Mouse (Mus musculus): ENCODE measurements around the gene Trim42. TPM values are rescaled to one million over a fixed set of nuclear protein-coding genes. Genes with fewer than 3 reads are reported as not detected.
A peak's percentile ranks its signal among the peaks of the same experiment; 100 is the strongest.

The Trim42 gene
- total RNA-seq (2015) (not detected in 2 replicates), total RNA-seq (2017) (not detected in 2 replicates)

DNA sequence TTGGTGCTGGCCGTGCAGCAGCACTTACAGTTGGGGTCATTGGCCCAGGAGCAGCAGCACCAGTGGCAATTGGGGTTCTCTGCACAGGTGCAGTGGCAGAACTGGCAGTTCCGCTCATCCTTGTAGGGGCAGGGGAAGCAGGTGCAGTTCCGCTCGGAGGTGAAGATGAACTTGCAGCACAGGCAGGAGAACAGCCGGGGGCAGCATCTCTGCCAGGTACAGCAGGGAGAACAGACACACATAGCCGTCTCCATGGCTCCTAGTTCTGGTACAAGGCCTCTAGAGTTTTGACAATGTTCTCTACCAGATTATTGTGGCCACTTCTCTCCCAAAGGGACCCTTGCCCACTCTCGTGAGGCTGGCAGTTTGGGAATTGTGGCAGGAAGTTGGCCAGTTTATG, at the start of gene Trim42:
TSS of gene Trim42 (minus strand) at position 368 of the 400 bp plus-strand sequence.
- ATAC-seq (replicated peaks; ENCODE audit: poor library complexity) = no peak

DNA sequence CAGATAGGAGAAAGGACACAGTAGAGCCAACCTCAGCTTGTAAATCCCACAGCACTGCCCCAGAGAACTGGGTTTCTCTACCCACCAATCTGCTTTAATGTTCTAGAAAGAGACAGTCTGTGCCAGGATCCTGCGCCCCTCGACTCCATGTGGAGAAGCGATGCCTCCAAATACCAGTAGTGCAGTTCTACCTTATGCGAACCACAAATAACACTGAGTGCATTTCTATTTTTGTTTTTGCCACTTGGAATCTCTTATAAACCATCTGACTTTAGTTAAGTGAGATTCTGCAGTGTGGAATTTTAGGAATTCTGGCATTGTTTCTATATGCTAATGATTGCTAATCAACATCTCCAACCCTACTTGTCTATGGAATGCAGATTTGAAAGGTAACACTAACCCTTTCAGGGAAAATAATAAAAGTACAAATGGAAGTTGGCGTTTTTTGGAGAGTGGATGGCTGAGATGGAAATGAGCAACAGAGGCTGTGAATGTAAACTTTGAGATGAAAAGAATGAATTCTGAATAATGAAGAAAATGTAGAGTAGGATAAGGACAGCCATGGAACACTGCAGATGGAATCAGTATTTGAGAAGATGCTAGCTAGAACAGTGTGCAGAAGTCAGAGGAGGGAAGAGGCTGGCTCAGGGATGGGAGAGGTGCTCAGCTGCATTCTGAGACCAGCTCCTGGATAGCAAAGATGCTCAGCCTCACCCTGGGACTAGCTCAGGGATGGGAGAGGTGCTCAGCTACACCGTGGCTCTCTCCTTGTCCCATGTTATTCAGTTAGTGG, 45.3 kb upstream of the Trim42 start:
- no peak for ATAC-seq (replicated peaks; ENCODE audit: poor library complexity)

DNA sequence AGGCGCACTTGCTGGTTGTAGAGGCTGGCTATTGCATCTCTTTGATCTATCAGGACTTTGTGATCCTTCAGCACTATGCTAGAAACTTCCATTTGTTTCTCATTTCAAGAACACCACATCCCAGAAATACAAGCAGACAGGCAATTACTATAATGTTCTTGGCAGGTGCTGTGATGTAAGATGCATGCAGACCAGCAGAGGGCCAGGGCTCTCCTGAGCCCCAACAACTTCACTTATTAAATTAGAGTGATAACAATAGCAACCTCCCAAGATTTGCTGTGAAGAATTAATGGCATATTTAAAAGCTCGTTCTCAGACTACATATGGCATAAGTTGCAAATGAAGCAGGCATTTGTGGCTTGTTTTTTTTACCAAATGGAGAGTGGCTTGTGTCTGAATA, 38.4 kb upstream of the Trim42 start:
- no peak for ATAC-seq (replicated peaks; ENCODE audit: poor library complexity)

GRCm38 (mm10) chr9:97356441-97356840, 13.3 kb downstream of the Trim42 start:
- no peak for ATAC-seq (replicated peaks; ENCODE audit: poor library complexity)

DNA sequence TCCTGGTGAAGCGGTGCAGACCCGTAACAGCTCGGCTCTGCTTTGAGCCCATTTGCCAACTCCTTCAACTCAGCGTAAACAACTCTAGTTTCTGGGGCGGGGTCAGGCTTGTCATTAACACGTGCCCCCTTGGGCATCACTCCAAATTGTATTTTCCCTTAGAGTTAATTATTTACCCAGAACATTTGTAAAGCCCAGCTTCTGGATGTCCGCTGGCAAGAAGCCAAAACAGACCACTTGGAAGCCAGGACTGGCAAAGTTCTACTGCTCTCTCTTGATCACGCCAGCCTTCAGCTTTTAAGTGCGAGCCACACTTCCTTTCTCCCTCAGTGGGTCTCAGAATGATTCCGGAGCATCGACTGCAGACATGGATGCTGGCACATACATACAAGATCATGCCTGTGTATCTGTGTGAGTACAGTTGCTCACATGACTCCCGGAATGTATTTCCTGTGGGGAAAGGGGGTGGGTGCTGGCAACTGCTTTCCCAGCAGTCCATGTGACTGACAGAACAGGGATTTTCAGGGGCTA, 24.9 kb downstream of the Trim42 start:
- ATAC-seq (replicated peaks; ENCODE audit: poor library complexity) = no peak

DNA sequence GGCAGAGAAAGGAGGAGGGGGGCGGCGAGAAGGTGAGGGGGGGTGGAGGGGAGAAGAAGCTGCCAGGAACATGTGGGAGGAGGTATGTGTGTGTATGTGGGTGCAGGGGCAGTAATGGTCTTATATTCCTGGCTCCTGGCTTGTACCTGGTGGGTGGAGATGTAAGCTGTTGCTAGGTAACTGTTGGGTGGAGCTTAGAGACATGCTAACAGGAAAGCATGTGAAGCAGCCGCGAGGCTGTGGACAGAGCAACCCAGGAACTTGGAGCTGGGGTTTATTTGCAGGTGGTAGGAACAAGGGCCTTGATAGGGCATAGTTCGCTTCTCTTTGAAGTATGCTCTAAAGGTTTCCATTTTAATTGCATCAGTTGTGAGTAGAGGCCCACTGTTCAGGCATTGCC, 28.0 kb downstream of the Trim42 start:
- ATAC-seq (replicated peaks; ENCODE audit: poor library complexity) = no peak

- peak; percentile 71 for ATAC-seq (replicated peaks; ENCODE audit: poor library complexity)
These were observed 46.9 kb downstream of the Trim42 start for GRCm38 (mm10) chr9:97322846-97323245.

DNA sequence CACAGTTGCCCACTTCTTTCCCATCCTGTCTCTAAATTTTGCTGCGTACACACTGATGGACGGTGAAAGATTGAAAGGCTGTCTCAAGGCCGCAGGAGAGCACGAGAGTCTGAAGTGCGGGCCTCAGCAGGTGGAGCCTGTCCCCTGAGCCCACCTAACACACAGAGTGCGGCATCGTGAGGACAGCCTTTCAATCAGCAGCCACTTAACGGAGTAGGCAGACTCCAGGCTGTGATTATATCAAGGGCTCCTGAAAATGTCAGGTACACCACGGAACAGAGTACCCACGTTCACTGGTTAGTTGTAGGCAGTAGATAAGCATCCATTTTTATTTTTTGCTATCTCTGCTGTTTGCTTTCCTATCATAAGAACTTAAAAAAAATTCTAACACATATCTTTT, 47.6 kb downstream of the Trim42 start:
- ATAC-seq (replicated peaks; ENCODE audit: poor library complexity) = no peak

- ATAC-seq (replicated peaks; ENCODE audit: poor library complexity) = peak; percentile 84
These were observed 54.2 kb downstream of the Trim42 start for GRCm38 (mm10) chr9:97315421-97316055.

GRCm38 (mm10) chr9:97311614-97312013, 58.1 kb downstream of the Trim42 start:
- no peak for ATAC-seq (replicated peaks; ENCODE audit: poor library complexity)

DNA sequence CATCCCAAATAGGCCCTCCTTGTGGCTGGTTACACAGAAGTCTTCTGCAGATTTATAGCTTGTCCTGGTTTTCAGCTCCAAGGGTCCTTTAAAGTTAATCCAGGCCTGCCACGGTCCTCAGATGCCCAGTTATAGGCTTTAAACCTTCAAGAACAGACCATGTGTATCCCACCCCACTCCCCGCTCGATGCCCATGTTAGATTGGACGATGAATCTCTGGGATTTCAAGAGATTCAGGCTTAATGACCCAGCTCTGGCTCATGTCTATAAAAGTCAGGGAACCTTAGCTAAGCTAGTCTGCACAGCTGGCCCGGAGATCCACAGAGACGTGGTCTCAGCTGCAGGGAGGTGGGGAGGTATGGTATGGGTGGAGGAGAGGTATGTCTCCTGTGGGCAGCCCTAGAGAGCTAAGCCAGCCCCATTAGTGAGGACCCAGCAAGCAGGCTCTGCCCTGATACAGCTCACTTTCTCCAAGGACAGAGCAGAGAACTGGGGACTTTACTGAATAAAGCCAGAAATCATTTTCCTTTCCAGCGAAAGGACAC, 60.2 kb downstream of the Trim42 start:
- no peak for ATAC-seq (replicated peaks; ENCODE audit: poor library complexity)

DNA sequence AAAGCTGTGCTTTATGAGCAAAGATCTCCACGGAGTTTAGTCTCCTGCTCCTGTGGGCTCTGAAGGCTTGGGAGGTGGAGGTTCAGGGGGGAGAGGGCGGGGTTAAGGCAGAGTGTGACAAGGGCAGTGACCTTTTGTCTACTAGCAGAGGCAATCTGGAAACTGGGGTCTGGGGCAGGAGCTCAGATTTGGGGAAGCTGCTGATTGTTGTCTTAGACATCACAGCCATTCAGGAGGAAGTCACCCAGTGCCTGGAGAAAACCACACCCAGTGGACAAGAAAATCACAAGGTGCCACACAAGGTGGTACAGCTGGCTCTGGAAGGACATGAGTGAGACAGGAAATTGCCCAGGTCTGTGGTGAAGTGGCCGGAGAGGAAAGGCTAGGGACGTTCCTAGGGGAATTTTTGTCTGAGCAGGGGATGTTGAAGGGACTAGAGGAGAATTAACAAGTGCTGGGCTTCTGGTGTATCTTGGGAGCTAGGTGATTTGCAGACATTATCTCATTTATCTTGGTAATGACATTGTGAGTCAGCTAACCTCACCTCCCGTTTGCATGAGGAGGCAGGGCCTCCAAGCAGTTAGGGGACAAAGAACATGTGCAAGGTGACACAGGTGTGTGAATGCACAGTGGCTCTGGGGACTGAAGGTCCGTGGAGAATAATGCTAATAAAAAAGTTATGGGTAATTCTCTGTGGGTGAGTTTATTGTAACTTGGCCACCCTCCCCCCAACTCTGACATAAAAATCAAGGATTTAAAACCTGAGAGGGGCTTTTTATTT, 61.9 kb downstream of the Trim42 start:
- peak; percentile 83 for ATAC-seq (replicated peaks; ENCODE audit: poor library complexity)
